Mouse (Mus musculus) adrenal gland, postnatal 4 days (tissue): ENCODE measurements around the gene Tex19.1. TPM values are rescaled to one million over a fixed set of nuclear protein-coding genes. Genes with fewer than 3 reads are reported as not detected.

Source experiments
- DNase-seq, 2 experiments: peaks; one replicate each; pipeline ENCODE4 v3.0.0; 2021 to 2022; ENCODE audit warnings: low spot score in 2 of 2, mixed read lengths in 2 of 2
- total RNA-seq, 2 experiments: library from RNA; stranded (reverse); gene quantifications; 2 replicates each; pipeline ENCODE4 v1.2.3; 2021

The Tex19.1 gene
- total RNA-seq, 2 experiments from 2014 or later, result not detected

- DNase-seq, result no peak
Observed at GRCm38 (mm10) chr11:121143325-121144015, 2.5 kb upstream of the Tex19.1 start.

GRCm38 (mm10) chr11:121148193-121148592 lies 2.2 kb downstream of the Tex19.1 start:
- no peak for DNase-seq

- DNase-seq, result no peak
Observed at GRCm38 (mm10) chr11:121154203-121154602, 8.3 kb downstream of the Tex19.1 start.

GRCm38 (mm10) chr11:121156411-121156891 lies 10.5 kb downstream of the Tex19.1 start:
- no peak for DNase-seq

GRCm38 (mm10) chr11:121159971-121160370 lies 14.0 kb downstream of the Tex19.1 start, which contains the start of gene Uts2r:
TSS of gene Uts2r (plus strand) at chr11:121160271.
- DNase-seq, result no peak

- no peak for DNase-seq
Observed at GRCm38 (mm10) chr11:121160636-121161346, 14.8 kb downstream of the Tex19.1 start.

GRCm38 (mm10) chr11:121163751-121164150 lies 17.8 kb downstream of the Tex19.1 start:
- DNase-seq, result no peak

- no peak for DNase-seq
Observed at GRCm38 (mm10) chr11:121173203-121173602, 27.3 kb downstream of the Tex19.1 start.

- no peak for DNase-seq
Observed at GRCm38 (mm10) chr11:121174234-121174633, 28.3 kb downstream of the Tex19.1 start.

- peak in 1 of 2 experiments; percentile 30 for DNase-seq
Observed at GRCm38 (mm10) chr11:121176285-121177270, 30.6 kb downstream of the Tex19.1 start.

GRCm38 (mm10) chr11:121189681-121190080 lies 43.7 kb downstream of the Tex19.1 start:
- DNase-seq, result no peak

GRCm38 (mm10) chr11:121192742-121193141 lies 46.8 kb downstream of the Tex19.1 start:
- no peak for DNase-seq

GRCm38 (mm10) chr11:121193415-121193814 lies 47.5 kb downstream of the Tex19.1 start:
- DNase-seq, result no peak

Other genes with a start within 250 kb of the Tex19.1 start
- 10 to 100 TPM; 14.3 to 14.4 TPM for gene Ccdc57, start 213.3 kb upstream of the Tex19.1 start, total RNA-seq
- 1 to 10 TPM; 6.9 to 8.6 TPM for gene Slc16a3, start 197.7 kb upstream of the Tex19.1 start, total RNA-seq
- 100 to 1,000 TPM; 165 to 166 TPM for gene Csnk1d, start 154.8 kb upstream of the Tex19.1 start, total RNA-seq
- gene Cd7, start 106.7 kb upstream of the Tex19.1 start, total RNA-seq, result under 1 TPM; 0.42 to 0.54 TPM
- under 1 TPM; 0.48 TPM for gene Sectm1b, start 82.6 kb upstream of the Tex19.1 start, total RNA-seq
- under 1 TPM in 1 of 2 experiments, not detected in 1; 0.22 TPM for gene Sectm1a, start 64.9 kb upstream of the Tex19.1 start, total RNA-seq
- gene Tex19.2, start 27.5 kb upstream of the Tex19.1 start, total RNA-seq, result not detected
- gene Uts2r, start 14.1 kb downstream of the Tex19.1 start, total RNA-seq, result not detected
- gene Hexdc, start 58.3 kb downstream of the Tex19.1 start, total RNA-seq, result 10 to 100 TPM; 21.9 to 22.5 TPM
- 10 to 100 TPM; 23.6 to 26.0 TPM for gene Ogfod3, start 58.6 kb downstream of the Tex19.1 start, total RNA-seq
- 10 to 100 TPM; 27.6 to 28.3 TPM for gene Cybc1, start 83.2 kb downstream of the Tex19.1 start, total RNA-seq
- 10 to 100 TPM; 28.4 to 36.2 TPM for gene Narf, start 91.1 kb downstream of the Tex19.1 start, total RNA-seq
- 10 to 100 TPM; 32.7 to 36.7 TPM for gene Foxk2, start 113.8 kb downstream of the Tex19.1 start, total RNA-seq
- 10 to 100 TPM; 65.1 to 71.0 TPM for gene Wdr45b, start 208.3 kb downstream of the Tex19.1 start, total RNA-seq
- 1 to 10 TPM; 5.5 to 7.7 TPM for gene Rab40b, start 242.1 kb downstream of the Tex19.1 start, total RNA-seq